Mouse (Mus musculus) stomach, embryonic 14.5 days (tissue): ENCODE measurements around the gene Ace3. TPM values are rescaled to one million over a fixed set of nuclear protein-coding genes. Genes with fewer than 3 reads are reported as not detected.

Experiments used
- ATAC-seq: fragments of 200-750 bp; cut with Nextera tagmentation; 2 replicates; pipeline ENCODE4 v1.8.0; 2017; ENCODE audit warnings: low read depth, moderate TSS enrichment; ENCODE audit not compliant: insufficient number of reproducible peaks, insufficient read depth, low FRiP score
- H3K27ac ChIP-seq: fragments of 300-500 bp; sonication (generic); 2 replicates; pipeline ENCODE4 v1.5.1; 2014; ENCODE audit warnings: mild to moderate bottlenecking, low read length, moderate library complexity, mixed read lengths
- H3K27me3 ChIP-seq: fragments of 300-500 bp; sonication (generic); 2 replicates; pipeline ENCODE4 v1.6.1; 2014; ENCODE audit warnings: low read length, control low read depth, mixed read lengths; ENCODE audit not compliant: control insufficient read depth, insufficient read depth
- H3K36me3 ChIP-seq: fragments of 300-500 bp; sonication (generic); 2 replicates; pipeline ENCODE4 v1.6.1; 2014; ENCODE audit warnings: mild to moderate bottlenecking, control low read depth, low read length, moderate library complexity, mixed read lengths; ENCODE audit not compliant: control insufficient read depth, insufficient read depth
- H3K4me1 ChIP-seq: fragments of 300-500 bp; sonication (generic); 2 replicates; pipeline ENCODE4 v1.6.1; 2014; ENCODE audit warnings: low read length, control low read depth, mixed read lengths; ENCODE audit not compliant: control insufficient read depth, insufficient read depth
- H3K4me2 ChIP-seq: fragments of 300-500 bp; sonication (generic); replicated peaks from 2 replicates; pipeline ENCODE4 v1.6.1; 2014; ENCODE audit warnings: low read depth, low read length, control low read depth
- H3K4me3 ChIP-seq: fragments of 300-500 bp; sonication (generic); 2 replicates; pipeline ENCODE4 v1.5.1; 2014; ENCODE audit warnings: low read depth, low read length, control low read depth
- H3K9ac ChIP-seq: fragments of 300-500 bp; sonication (generic); replicated peaks from 2 replicates; pipeline ENCODE4 v1.6.1; 2014; ENCODE audit warnings: low read depth, mild to moderate bottlenecking, control low read depth, low read length, moderate library complexity, mixed read lengths
- H3K9me3 ChIP-seq: fragments of 300-500 bp; sonication (generic); 2 replicates; pipeline ENCODE4 v1.6.1; 2016; ENCODE audit warnings: low read depth, low read length, control low read depth; ENCODE audit not compliant: control insufficient read depth
- WGBS: fragments of 180-500 bp; shearing (Covaris S2); extraction: QIAGEN DNeasy Blood & Tissue Kit; methylation state at CpG from one replicate; pipeline ENCODE4 v1.1.7; 2014; 5-methylcytosine and 5-hydroxymethylcytosine counted together
- polyA plus RNA-seq: library from polyadenylated mRNA; unstranded; fragments of >200 nt; fragmentation: Nextera tagmentation; extraction: Ambion mirVana; gene quantifications from 2 replicates; pipeline ENCODE4 v1.2.1, GENCODE M21; 2014

The Ace3 gene
- polyA plus RNA-seq, 1 experiment from 2014 or later, result not detected

DNA sequence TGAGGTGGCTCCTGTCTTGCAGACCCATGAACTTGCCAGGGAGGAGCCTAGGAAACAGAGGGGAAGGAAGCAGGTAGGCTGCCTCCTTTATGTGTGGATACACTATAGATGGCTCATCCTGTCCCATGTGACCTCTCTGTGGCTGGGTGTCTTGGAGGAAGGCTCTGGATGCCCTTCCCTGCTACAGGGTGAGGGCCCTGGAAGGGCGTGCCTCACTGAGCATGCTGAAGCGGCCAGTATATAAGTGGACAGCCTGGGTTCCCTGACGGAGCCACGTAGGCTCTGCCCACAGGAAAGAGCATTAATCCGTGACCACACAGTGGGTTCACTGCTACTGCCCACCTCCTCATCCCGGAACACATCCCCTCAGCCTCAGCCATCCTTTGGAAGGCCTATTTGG, 5.0 kb upstream of the Ace3 start:
- WGBS, result 76% methylated on average over 6 of the region's 6 CpGs
- H3K4me3 ChIP-seq, result no peak overlapping the region
- no peak for ATAC-seq
- H3K9ac ChIP-seq, result no peak overlapping the region
- H3K4me1 ChIP-seq, result no peaks in the 10 kb centered on the region
- H3K27ac ChIP-seq, result no peak overlapping the region
- H3K9me3 ChIP-seq, result no peaks in the 10 kb centered on the region
- H3K36me3 ChIP-seq, result no peaks in the 10 kb centered on the region
- H3K27me3 ChIP-seq, result no peaks in the 10 kb centered on the region
- H3K4me2 ChIP-seq, result no peak overlapping the region

DNA sequence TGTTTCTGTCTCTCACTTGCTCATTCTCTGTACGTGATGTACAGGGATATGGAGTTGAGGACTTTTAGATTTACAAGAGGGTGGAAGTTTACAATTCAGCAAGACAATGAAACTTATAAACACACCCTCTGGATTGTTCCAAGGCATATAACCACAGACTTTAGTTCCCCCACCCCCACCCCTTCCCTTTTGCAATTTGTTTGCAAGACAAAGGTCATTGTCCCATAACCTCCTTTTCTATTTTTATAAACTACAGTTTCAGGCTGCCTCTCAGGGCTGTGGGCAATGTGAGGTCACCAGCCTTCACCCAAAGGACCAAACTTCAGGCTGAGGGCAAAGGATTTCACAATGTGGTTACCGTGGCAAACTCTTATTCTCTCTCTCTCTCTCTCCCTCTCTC, 4.2 kb upstream of the Ace3 start:
- no peaks in the 10 kb centered on the region for H3K27me3 ChIP-seq
- H3K27ac ChIP-seq, result no peak overlapping the region
- 65% methylated on average over 2 of the region's 2 CpGs for WGBS
- H3K9me3 ChIP-seq, result no peaks in the 10 kb centered on the region
- no peaks in the 10 kb centered on the region for H3K36me3 ChIP-seq
- no peaks in the 10 kb centered on the region for H3K4me1 ChIP-seq
- ATAC-seq, result no peak
- H3K9ac ChIP-seq, result no peak overlapping the region
- no peak overlapping the region for H3K4me3 ChIP-seq
- no peak overlapping the region for H3K4me2 ChIP-seq

DNA sequence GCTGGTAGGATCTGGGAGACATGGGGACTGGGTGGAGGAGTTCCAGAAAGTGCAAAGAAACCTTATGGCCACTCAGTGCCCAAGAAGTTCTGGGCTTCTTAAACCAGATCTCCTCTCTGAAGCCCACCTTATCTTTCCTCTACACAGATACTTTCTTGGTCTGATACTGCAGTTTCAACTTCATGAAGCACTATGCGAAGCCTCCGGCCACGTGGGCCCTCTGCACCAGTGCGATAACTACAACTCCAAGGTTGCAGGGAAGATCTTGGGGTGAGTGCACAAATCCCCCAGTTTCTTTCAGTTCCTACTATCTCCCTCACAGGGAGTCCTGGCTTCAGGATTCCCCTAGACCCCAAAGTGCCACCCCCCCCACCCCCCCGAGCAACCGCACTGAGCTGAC, 5.6 kb downstream of the Ace3 start:
- Histone ChIP-seq H3K4me2 (no peak overlapping the region), H3K9me3 (no peaks in the 10 kb centered on the region), H3K36me3 (no peaks in the 10 kb centered on the region), H3K27ac (no peak overlapping the region), H3K27me3 (no peaks in the 10 kb centered on the region), H3K4me3 (no peak overlapping the region), H3K4me1 (no peaks in the 10 kb centered on the region), H3K9ac (no peak overlapping the region)
- WGBS, result 89% methylated on average over 6 of the region's 6 CpGs
- no peak for ATAC-seq

DNA sequence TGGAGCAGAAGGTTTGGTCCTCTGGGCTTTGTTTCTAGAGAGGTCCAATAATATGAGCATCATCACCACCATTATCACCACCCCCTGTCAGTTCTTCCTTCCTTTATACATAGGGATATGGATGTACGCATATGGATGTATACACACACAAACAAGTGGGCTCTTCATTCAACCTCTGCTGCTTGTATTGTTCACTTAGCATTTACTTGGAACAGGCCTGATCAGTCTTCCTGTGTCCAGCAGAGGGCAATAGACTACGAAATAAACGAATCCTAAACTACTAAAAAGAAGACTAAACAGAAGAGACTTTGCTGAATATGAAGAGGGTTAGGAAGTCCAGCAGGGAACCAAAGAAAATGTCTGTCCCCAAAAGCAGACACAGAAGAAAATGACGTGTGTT, 7.2 kb downstream of the Ace3 start:
- ATAC-seq, result no peak
- H3K9me3 ChIP-seq, result no peaks in the 10 kb centered on the region
- no peaks in the 10 kb centered on the region for H3K4me1 ChIP-seq
- no peaks in the 10 kb centered on the region for H3K36me3 ChIP-seq
- WGBS, result 50% methylated on average over 4 of the region's 4 CpGs
- H3K9ac ChIP-seq, result no peak overlapping the region
- no peak overlapping the region for H3K4me3 ChIP-seq
- H3K27me3 ChIP-seq, result no peaks in the 10 kb centered on the region
- H3K4me2 ChIP-seq, result no peak overlapping the region
- H3K27ac ChIP-seq, result no peak overlapping the region

DNA sequence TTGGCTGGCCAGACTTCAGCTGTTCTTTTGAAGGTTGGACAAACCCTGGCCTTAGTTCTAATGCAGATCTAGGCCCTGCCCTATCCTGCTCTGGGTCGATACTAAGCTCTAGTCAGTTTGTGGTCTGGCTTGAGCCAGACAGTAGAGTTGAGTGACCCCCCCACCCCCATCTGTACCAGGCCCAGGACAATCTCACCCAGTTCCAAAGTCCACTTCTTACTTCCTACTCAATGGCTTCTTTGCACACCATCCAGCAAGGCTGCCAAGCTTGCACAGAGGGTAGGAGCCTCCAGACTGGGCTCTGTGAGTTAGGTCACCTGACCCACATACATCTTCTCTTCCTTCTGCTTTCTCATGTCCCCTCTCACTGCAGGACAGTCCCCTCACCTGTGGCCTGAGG, 10.1 kb downstream of the Ace3 start:
- Histone ChIP-seq H3K9me3 (no peaks in the 10 kb centered on the region), H3K9ac (no peak overlapping the region), H3K4me1 (no peaks in the 10 kb centered on the region), H3K36me3 (no peaks in the 10 kb centered on the region), H3K4me2 (no peak overlapping the region), H3K4me3 (no peak overlapping the region), H3K27ac (no peak overlapping the region), H3K27me3 (no peaks in the 10 kb centered on the region; the same call in 1 of the 2 replicates)
- ATAC-seq, result no peak
- WGBS, result 77% methylated on average over 1 of the region's 1 CpGs

DNA sequence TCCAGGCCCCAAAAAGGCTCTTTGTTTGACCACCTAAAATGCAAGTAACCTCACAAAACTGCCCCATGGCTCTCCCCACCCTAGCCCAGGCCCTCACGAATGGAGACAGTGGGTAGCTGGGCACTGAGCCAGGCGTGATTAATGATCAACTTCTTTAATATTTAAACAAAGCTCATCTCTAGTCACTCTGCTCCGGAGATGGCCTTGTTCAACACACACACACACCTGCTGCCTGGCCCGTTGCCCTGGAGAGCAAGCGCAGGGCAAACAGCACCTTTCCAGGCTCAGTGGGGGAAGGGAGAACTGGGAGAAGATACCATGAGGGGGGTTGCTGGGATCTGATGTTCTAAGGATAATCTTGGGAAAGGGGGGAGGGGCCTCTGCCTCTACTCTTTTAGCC, 11.5 kb downstream of the Ace3 start:
- Histone ChIP-seq H3K9ac (no peak overlapping the region), H3K9me3 (no peaks in the 10 kb centered on the region), H3K4me1 (no peaks in the 10 kb centered on the region), H3K36me3 (no peaks in the 10 kb centered on the region), H3K27me3 (no peaks in the 10 kb centered on the region; the same call in 1 of the 2 replicates), H3K4me3 (no peak overlapping the region), H3K27ac (no peak overlapping the region), H3K4me2 (no peak overlapping the region)
- 20% methylated on average over 5 of the region's 5 CpGs for WGBS
- no peak for ATAC-seq

DNA sequence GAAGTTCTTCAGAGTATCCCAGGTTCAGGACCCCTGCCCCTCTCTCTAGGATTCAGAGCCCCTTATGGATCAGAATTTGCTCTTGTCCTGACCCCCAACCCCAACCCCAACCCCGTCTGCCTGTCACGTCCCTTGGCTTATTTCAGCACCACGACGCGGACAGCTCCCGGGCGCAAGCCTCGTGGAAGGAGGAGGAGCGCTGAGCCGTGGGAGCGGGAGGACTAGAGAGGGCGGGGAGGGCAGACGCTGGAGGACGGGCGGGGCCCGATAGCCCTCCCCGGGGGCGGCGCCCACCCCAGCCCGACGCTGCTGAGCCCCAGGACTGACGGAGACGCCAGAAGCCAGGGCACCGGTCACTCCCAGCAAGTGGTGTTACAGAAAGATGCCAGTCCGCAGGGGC, 13.3 kb downstream of the Ace3 start, which contains the start of gene Kcnh6:
TSS of gene Kcnh6 (plus strand) at position 304 of the 400 bp plus-strand sequence.
- Histone ChIP-seq H3K27me3 (no peaks in the 10 kb centered on the region; the same call in 1 of the 2 replicates), H3K27ac (no peak within 1 kb of the TSS), H3K4me2 (peak within 1 kb of the TSS; percentile 57), H3K4me1 (no peaks in the 10 kb centered on the region), H3K9ac (no peak within 1 kb of the TSS), H3K4me3 (peak within 1 kb of the TSS; percentile 20; the same call in 1 of the 2 replicates), H3K9me3 (no peaks in the 10 kb centered on the region), H3K36me3 (no peaks in the 10 kb centered on the region)
- ATAC-seq, result no peak; the same call in 1 of the 2 replicates
- under 1% methylated on average over 25 of the region's 25 CpGs for WGBS

DNA sequence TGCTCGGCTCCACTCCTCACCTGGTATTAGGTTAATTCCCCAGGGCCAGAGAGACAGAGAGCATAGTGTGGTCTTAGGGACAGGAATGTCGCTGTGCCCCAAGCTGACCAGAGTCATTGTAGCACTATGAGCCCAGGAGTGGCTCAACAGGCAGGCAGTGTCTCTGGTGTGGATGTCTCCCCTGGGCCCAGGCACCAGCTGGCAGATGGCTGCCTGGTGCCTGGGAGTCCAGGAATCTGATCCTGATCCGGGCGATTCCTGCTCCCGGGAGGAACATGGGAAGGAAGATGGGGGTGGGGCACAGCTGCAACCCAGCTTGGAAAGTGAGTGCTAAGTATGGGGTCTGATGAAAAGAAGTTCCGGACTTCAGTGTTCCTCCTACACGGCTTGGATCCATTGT, 18.2 kb downstream of the Ace3 start:
- no peaks in the 10 kb centered on the region for H3K4me1 ChIP-seq
- ATAC-seq, result no peak

DNA sequence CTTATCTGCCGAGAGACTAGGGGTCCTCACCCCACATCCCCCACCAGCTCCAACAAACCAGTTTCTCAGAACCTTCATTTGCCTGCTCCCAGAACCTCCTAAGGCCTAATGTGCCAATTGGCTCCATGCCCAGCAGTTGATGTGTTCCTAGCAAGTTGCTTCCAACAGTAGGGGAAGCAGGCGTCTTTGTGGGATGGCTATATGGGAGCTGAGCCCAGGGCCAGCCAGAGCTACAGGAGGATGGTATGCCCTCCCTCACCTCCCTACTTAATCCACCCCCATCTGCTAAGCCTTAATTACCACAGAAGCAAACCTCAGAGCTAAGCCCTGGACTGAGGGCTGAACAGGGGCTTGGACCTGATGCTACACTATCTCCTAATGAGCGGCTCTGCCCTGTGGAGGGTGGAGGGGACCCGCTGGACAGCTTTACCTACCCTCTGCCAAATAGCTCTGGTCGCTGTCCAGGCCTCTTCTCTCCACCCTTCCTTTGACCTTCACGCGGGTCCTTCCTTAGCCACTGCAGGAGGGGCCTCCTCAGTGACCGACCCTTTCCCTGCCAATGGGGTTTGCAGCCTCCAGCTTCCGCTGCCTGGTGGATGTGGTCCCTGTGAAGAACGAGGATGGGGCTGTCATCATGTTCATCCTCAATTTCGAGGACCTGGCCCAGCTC, 19.2 kb downstream of the Ace3 start:
- H3K4me2 ChIP-seq, result no peak overlapping the region
- H3K4me3 ChIP-seq, result no peak overlapping the region
- no peak for ATAC-seq
- H3K4me1 ChIP-seq, result no peaks in the 10 kb centered on the region
- no peaks in the 10 kb centered on the region for H3K9me3 ChIP-seq
- no peaks in the 10 kb centered on the region; the same call in 1 of the 2 replicates for H3K27me3 ChIP-seq
- H3K9ac ChIP-seq, result no peak overlapping the region
- no peaks in the 10 kb centered on the region for H3K36me3 ChIP-seq
- WGBS, result 59% methylated on average over 11 of the region's 11 CpGs
- H3K27ac ChIP-seq, result no peak overlapping the region

More for the DNA sequence above, 18.2 kb downstream of the Ace3 start:
- Histone ChIP-seq H3K27ac (no peak overlapping the region), H3K9me3 (no peaks in the 10 kb centered on the region), H3K4me3 (no peak overlapping the region), H3K4me2 (no peak overlapping the region), H3K36me3 (no peaks in the 10 kb centered on the region), H3K27me3 (no peaks in the 10 kb centered on the region; the same call in 1 of the 2 replicates), H3K9ac (no peak overlapping the region)
- 46% methylated on average over 7 of the region's 7 CpGs for WGBS
